Mouse (Mus musculus) cerebellum, adult 2 months (tissue): ENCODE measurements around the gene Amh.

Experiments
- CTCF ChIP-seq: fragments of 200-500 bp; IDR thresholded peaks from 2 replicates; pipeline ENCODE4 v1.5.1; 2011; ENCODE audit warnings: low read depth, mild to moderate bottlenecking, control low read depth, low read length, moderate library complexity, borderline replicate concordance; ENCODE audit not compliant: insufficient read depth
- POLR2A ChIP-seq: fragments of 200-500 bp; IDR thresholded peaks from 2 replicates; pipeline ENCODE4 v1.6.1; 2011; ENCODE audit warnings: low read length, control low read depth, borderline replicate concordance; ENCODE audit not compliant: insufficient read depth

DNA sequence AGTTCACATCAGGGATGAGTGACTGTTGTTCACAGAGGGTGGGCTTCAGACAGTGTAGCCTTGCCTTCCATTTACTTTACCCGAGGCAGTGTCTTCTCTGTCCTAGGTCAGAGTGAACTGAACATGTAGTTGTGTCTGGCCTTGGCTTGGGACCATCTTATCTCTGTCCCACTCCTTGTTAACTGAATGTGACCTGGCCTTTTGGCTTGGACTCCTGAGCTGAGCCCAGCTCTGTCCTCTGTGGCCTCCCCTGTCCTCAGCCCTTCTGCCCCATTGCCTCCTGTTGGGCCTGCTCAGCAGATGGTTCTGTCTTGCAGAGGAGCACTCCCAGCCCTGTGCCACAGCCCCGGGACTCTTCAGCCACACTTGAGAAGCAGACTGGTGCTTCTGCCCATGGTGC is 17.5 kb upstream of the Amh start:
- no peak for TF ChIP-seq CTCF
- TF ChIP-seq POLR2A: no peak
